Mouse (Mus musculus) bone marrow macrophage, adult 2 months (primary cell): ENCODE measurements around the gene Smtn. TPM values are rescaled to one million over a fixed set of nuclear protein-coding genes. Genes with fewer than 3 reads are reported as not detected.

Source experiments
- H3K27ac ChIP-seq: 2 replicates; pipeline ENCODE4 v1.5.1; 2012; ENCODE audit warnings: low read depth, low read length; ENCODE audit not compliant: insufficient read depth
- H3K4me1 ChIP-seq: 2 replicates; pipeline ENCODE4 v1.6.1; 2012; ENCODE audit warnings: low read length; ENCODE audit not compliant: control insufficient read depth, insufficient read depth
- H3K4me3 ChIP-seq: 2 replicates; pipeline ENCODE4 v1.5.1; 2012; ENCODE audit warnings: mild to moderate bottlenecking, low read length, moderate library complexity; ENCODE audit not compliant: insufficient read depth
- CTCF ChIP-seq: IDR thresholded peaks from 2 replicates; pipeline ENCODE4 v1.5.1; 2012; ENCODE audit warnings: low read depth, mild to moderate bottlenecking, low read length, moderate library complexity
- POLR2A ChIP-seq: IDR thresholded peaks from 2 replicates; pipeline ENCODE4 v1.6.1; 2012; ENCODE audit warnings: mild to moderate bottlenecking, low read depth, low read length, borderline replicate concordance
- polyA plus RNA-seq: library from polyadenylated mRNA; stranded (reverse); fragments of >200 nt; gene quantifications from 2 replicates; pipeline ENCODE4 v1.2.4, GENCODE M21; 2012; ENCODE audit not compliant: missing spikeins, insufficient read depth, insufficient read length

Smtn gene
- polyA plus RNA-seq, 1 experiment, result 7.5 TPM

DNA sequence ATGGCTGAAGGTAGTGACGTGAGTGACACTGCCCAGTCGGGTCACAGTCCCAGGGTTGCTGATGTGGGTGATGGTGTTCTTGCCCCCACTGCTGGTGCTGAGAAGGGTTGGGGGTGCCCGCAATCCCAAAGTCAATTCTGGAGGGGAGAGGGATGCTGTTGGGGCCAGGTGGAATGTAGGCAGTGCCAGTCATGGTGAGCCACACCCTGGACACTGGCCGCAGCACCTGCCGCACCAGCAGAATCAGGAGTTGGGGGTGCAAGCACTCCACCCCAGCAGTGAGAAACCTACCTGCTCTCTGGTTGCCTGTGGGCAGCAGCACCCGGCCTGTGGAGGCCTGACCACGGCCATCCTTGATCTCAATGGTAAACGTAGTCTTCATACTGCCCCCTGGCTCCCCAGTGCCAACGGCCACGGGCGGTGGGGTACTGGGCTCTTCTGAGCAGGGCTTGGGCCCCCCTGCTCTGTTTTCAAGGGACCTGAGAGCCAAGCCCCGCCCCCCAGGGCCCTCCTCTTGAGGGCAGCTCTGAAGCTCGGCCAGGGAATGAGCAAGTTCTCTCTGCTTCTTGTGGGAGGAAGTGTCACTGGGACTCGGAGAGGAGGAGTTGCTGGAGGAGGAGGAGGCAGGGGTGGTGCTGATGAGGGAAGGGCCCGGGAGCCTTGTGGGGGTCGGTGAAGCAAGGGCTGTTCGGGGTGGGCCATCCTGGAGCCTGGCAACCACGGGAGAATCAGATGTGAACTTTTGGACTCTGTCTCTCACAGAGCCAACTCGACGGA is 10.7 kb downstream of the Smtn start:
- no peak for TF ChIP-seq CTCF
- TF ChIP-seq POLR2A, result no peak
- Histone ChIP-seq H3K4me1 (no peaks in the 10 kb centered on the region), H3K4me3 (no peak overlapping the region), H3K27ac (no peak overlapping the region)

- no peak for TF ChIP-seq CTCF
- TF ChIP-seq POLR2A, result no peak
These were observed 12.2 kb downstream of the Smtn start for GRCm38 (mm10) chr11:3528208-3528607.

GRCm38 (mm10) chr11:3527766-3528165 is 12.6 kb downstream of the Smtn start:
- Histone ChIP-seq H3K4me1 (no peaks in the 10 kb centered on the region), H3K4me3 (no peak overlapping the region), H3K27ac (no peak overlapping the region)
- TF ChIP-seq CTCF (no peak), POLR2A (no peak)

More at GRCm38 (mm10) chr11:3528208-3528607, 12.2 kb downstream of the Smtn start:
- no peak overlapping the region for H3K27ac ChIP-seq
- H3K4me1 ChIP-seq, result no peaks in the 10 kb centered on the region
- no peak overlapping the region for H3K4me3 ChIP-seq

DNA sequence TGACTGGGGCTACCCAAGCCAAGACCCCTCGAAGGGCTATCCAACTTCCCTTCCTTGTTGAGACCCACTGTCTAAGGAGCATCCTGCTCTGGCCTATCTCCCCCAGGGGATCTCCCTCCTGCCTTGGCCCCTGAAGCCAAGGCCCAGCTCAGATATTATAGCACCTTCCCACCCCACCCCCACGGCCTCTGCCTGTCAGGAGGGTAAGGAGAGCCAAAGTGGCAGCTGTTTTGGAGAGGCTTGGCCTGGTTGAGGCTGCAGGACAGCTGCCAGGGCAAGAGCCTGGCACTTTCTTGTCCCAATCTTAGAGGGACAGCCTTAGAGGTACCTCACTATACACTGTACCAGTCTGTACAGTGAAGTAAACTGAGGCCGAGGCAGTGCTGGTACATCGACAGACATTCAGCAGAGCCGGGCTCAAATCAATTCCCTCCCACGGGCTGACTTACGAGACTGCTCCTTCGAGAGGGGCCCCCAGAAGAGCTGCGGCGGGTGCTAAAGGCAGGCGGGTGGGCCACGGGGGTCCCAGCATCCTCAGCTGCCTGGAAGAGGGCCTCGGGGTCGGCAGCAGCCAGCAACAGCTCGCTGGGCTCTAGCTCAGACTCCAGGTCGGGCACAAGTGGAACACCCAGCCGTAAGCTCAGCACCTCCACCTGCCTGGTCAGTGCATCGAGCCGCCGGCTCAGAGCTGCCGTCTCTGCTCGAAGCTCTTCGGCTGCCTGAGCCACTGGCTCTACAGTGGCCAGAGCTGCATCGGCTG is 13.3 kb downstream of the Smtn start:
- no peak overlapping the region for H3K4me3 ChIP-seq
- H3K4me1 ChIP-seq, result no peaks in the 10 kb centered on the region
- no peak overlapping the region for H3K27ac ChIP-seq
- TF ChIP-seq POLR2A (no peak), CTCF (no peak)

DNA sequence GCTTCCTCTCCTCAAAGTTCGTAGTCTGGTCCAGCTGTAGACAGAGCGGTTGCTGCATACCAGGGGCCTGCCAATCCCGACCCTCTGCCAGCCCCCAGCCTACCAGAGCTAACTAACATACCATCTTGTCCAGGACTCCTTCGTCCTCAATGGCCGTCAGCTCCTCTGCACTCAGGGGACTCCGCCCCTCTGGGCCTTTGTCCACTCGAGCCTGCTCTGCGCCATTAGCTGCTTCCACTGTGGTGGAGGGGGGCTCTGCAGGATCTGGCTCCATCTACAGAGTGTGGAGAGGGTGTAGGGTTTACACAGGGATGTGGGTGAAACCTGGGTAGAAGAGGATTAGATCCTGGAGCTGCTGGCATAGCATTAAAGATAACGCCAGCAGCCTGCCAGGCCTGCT is 14.2 kb downstream of the Smtn start:
- Histone ChIP-seq H3K27ac (no peak overlapping the region), H3K4me1 (no peaks in the 10 kb centered on the region), H3K4me3 (no peak overlapping the region)
- TF ChIP-seq POLR2A (no peak), CTCF (no peak)

GRCm38 (mm10) chr11:3525560-3525959 is 14.9 kb downstream of the Smtn start:
- Histone ChIP-seq H3K4me3 (no peak overlapping the region), H3K27ac (no peak overlapping the region), H3K4me1 (no peaks in the 10 kb centered on the region)
- no peak for TF ChIP-seq POLR2A
- no peak for TF ChIP-seq CTCF

GRCm38 (mm10) chr11:3523840-3524582 is 16.4 kb downstream of the Smtn start:
- H3K4me3 ChIP-seq, result no peak overlapping the region
- no peak overlapping the region for H3K27ac ChIP-seq
- no peaks in the 10 kb centered on the region for H3K4me1 ChIP-seq
- no peak for TF ChIP-seq CTCF
- no peak for TF ChIP-seq POLR2A

DNA sequence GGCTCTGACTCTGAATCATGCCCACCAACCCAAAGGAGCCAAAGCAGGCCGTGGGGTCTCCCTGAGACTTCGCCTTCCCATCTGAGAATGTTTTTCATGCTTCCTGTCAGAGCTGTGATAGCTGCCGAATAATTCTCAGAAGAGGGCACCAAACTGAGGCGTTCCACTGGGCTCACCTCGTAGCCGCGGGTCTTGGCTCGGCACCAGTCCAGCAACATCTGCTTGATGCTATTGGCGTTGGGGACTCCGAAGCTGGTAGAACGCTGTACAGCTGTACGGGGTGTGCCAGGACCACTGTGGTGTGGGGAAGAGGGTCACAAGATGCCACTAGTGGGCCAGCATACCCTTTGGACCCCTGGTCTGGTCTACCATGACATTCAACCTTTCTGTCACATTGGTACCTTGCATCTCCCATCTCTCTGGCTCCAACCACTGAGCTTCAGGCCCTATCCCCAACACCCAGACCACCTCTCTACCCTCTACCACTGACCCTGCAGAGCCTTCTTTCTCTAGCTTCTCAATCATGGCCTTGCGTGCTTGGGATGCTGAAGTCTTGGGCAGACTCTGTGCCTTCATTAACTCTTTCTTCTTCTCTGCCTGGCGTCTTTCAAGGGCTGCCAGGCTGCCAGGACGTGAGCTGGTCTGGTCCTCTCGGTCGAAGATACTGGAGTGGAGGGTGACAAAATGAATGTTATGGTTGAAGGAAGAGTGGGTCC is 18.0 kb downstream of the Smtn start:
- TF ChIP-seq CTCF (no peak), POLR2A (no peak)
- no peaks in the 10 kb centered on the region for H3K4me1 ChIP-seq

More for the DNA sequence above, 18.0 kb downstream of the Smtn start:
- Histone ChIP-seq H3K4me3 (no peak overlapping the region), H3K27ac (no peak overlapping the region)
